Mouse (Mus musculus): ENCODE measurements around the gene Ppip5k2. TPM values are rescaled to one million over a fixed set of nuclear protein-coding genes. Genes with fewer than 3 reads are reported as not detected.

Ppip5k2 gene
- total RNA-seq (2014; rRNA removed) (56.0 and 66.2 TPM in 2 replicates), polyA plus RNA-seq (2015; fragmentation: Nextera tagmentation; extraction: Ambion mirVana) (32.8 and 37.0 TPM in 2 replicates)

GRCm38 (mm10) chr1:97769904-97770753 lies at the start of gene Ppip5k2, which contains the start of gene Gin1:
TSS of gene Ppip5k2 (minus strand) at chr1:97770411.
TSS of gene Gin1 (plus strand) at chr1:97770172.
- peak within 1 kb of the TSS; percentile 59 for H3K4me2 ChIP-seq (ENCODE audit: low read depth, low read length, poor library complexity, severe bottlenecking)
- peak; percentile 98 for DNase-seq (ENCODE audit: low spot score)

GRCm38 (mm10) chr1:97809255-97809912 lies 39.2 kb upstream of the Ppip5k2 start:
- 31% methylated on average over 2 of the region's 2 CpGs for WGBS
- peak; percentile 83 for TF ChIP-seq CTCF (IDR thresholded peaks at IDR 0.05)

More at GRCm38 (mm10) chr1:97769904-97770753, at the start of gene Ppip5k2, which contains the start of gene Gin1:
- no peaks in the 10 kb centered on the region for H3K9me3 ChIP-seq (ENCODE audit: low read length)
- peak; percentile 68 for TF ChIP-seq CTCF (IDR thresholded peaks at IDR 0.05)
- H3K27ac ChIP-seq (ENCODE audit: low read depth, low read length), result peak within 1 kb of the TSS; percentile 79
- under 1% methylated on average over 66 of the region's 66 CpGs for WGBS
- peak within 1 kb of the TSS; percentile 94 for H3K9ac ChIP-seq (replicated peaks; ENCODE audit: low read length, poor library complexity, severe bottlenecking)
- no peaks in the 10 kb centered on the region for H3K36me3 ChIP-seq (ENCODE audit: insufficient read depth, low read length)
- no peaks in the 10 kb centered on the region for H3K27me3 ChIP-seq (ENCODE audit: insufficient read depth, low read length)
- peak; percentile 99 for ATAC-seq (ENCODE audit: low FRiP score)
- peak within 1 kb of the TSS; percentile 98 for H3K4me3 ChIP-seq (ENCODE audit: low read depth, low read length)
- H3K4me1 ChIP-seq (ENCODE audit: insufficient read depth, low read length), result peaks cover 16% of the 10 kb centered on the region; the same call in 1 of the 2 replicates

GRCm38 (mm10) chr1:97804520-97804919 lies 34.3 kb upstream of the Ppip5k2 start:
- no peaks in the 10 kb centered on the region for H3K36me3 ChIP-seq (ENCODE audit: insufficient read depth, low read length)
- H3K27ac ChIP-seq (ENCODE audit: low read depth, low read length), result no peak overlapping the region
- no peaks in the 10 kb centered on the region for H3K4me1 ChIP-seq (ENCODE audit: insufficient read depth, low read length)
- H3K27me3 ChIP-seq (ENCODE audit: insufficient read depth, low read length), result no peaks in the 10 kb centered on the region
- no peak overlapping the region for H3K9ac ChIP-seq (replicated peaks; ENCODE audit: low read length, poor library complexity, severe bottlenecking)
- no peak overlapping the region for H3K4me2 ChIP-seq (ENCODE audit: low read depth, low read length, poor library complexity, severe bottlenecking)
- ATAC-seq (ENCODE audit: low FRiP score), result no peak
- H3K4me3 ChIP-seq (ENCODE audit: low read depth, low read length), result no peak overlapping the region
- no peak for TF ChIP-seq CTCF (IDR thresholded peaks at IDR 0.05)
- no peak for DNase-seq (ENCODE audit: low spot score)
- H3K9me3 ChIP-seq (ENCODE audit: low read length), result peaks cover 3% of the 10 kb centered on the region; the same call in 1 of the 2 replicates

More at GRCm38 (mm10) chr1:97809255-97809912, 39.2 kb upstream of the Ppip5k2 start:
- DNase-seq (ENCODE audit: low spot score) (peak; percentile 62), ATAC-seq (ENCODE audit: low FRiP score) (no peak; the same call in 1 of the 2 replicates)
- H3K9me3 ChIP-seq (ENCODE audit: low read length), result no peaks in the 10 kb centered on the region
- H3K4me2 ChIP-seq (ENCODE audit: low read depth, low read length, poor library complexity, severe bottlenecking), result no peak overlapping the region
- H3K27ac ChIP-seq (ENCODE audit: low read depth, low read length), result no peak overlapping the region
- H3K36me3 ChIP-seq (ENCODE audit: insufficient read depth, low read length), result no peaks in the 10 kb centered on the region
- no peaks in the 10 kb centered on the region for H3K4me1 ChIP-seq (ENCODE audit: insufficient read depth, low read length)
- H3K4me3 ChIP-seq (ENCODE audit: low read depth, low read length), result no peak overlapping the region
- no peak overlapping the region for H3K9ac ChIP-seq (replicated peaks; ENCODE audit: low read length, poor library complexity, severe bottlenecking)
- H3K27me3 ChIP-seq (ENCODE audit: insufficient read depth, low read length), result no peaks in the 10 kb centered on the region

GRCm38 (mm10) chr1:97802207-97802902 lies 32.1 kb upstream of the Ppip5k2 start:
- Histone ChIP-seq H3K36me3 (ENCODE audit: insufficient read depth, low read length) (no peaks in the 10 kb centered on the region), H3K4me1 (ENCODE audit: insufficient read depth, low read length) (no peaks in the 10 kb centered on the region), H3K4me2 (ENCODE audit: low read depth, low read length, poor library complexity, severe bottlenecking) (no peak overlapping the region), H3K9me3 (ENCODE audit: low read length) (peaks cover 3% of the 10 kb centered on the region; the same call in 1 of the 2 replicates), H3K4me3 (ENCODE audit: low read depth, low read length) (no peak overlapping the region), H3K27me3 (ENCODE audit: insufficient read depth, low read length) (no peaks in the 10 kb centered on the region), H3K27ac (ENCODE audit: low read depth, low read length) (no peak overlapping the region), H3K9ac (replicated peaks; ENCODE audit: low read length, poor library complexity, severe bottlenecking) (no peak overlapping the region)
- TF ChIP-seq CTCF (IDR thresholded peaks at IDR 0.05), result peak; percentile 72
- DNase-seq (ENCODE audit: low spot score) (peak; percentile 42), ATAC-seq (ENCODE audit: low FRiP score) (no peak)
- WGBS, result 34% methylated on average over 4 of the region's 4 CpGs

GRCm38 (mm10) chr1:97795936-97796335 lies 25.7 kb upstream of the Ppip5k2 start:
- ATAC-seq (ENCODE audit: low FRiP score) (no peak), DNase-seq (ENCODE audit: low spot score) (no peak)
- Histone ChIP-seq H3K27ac (ENCODE audit: low read depth, low read length) (no peak overlapping the region), H3K9ac (replicated peaks; ENCODE audit: low read length, poor library complexity, severe bottlenecking) (no peak overlapping the region), H3K27me3 (ENCODE audit: insufficient read depth, low read length) (no peaks in the 10 kb centered on the region), H3K4me3 (ENCODE audit: low read depth, low read length) (no peak overlapping the region), H3K4me2 (ENCODE audit: low read depth, low read length, poor library complexity, severe bottlenecking) (no peak overlapping the region), H3K36me3 (ENCODE audit: insufficient read depth, low read length) (no peaks in the 10 kb centered on the region), H3K9me3 (ENCODE audit: low read length) (peaks cover 3% of the 10 kb centered on the region; the same call in 1 of the 2 replicates), H3K4me1 (ENCODE audit: insufficient read depth, low read length) (no peaks in the 10 kb centered on the region)
- 92% methylated on average over 9 of the region's 9 CpGs for WGBS
- TF ChIP-seq CTCF (IDR thresholded peaks at IDR 0.05), result no peak
